Mouse (Mus musculus) C3H10T1/2 (cell line): ENCODE measurements around the gene Gm10944. TPM values are rescaled to one million over a fixed set of nuclear protein-coding genes. Genes with fewer than 3 reads are reported as not detected.

Experiments used
- polyA plus RNA-seq, 2 experiments: library from polyadenylated mRNA; unstranded; fragments of >200 nt; fragmentation: generic; extraction: Trizol; gene quantifications; one replicate each; pipeline ENCODE4 v1.2.1; 2012; ENCODE audit warnings: missing spikeins in 2 of 2

Gm10944 gene
- polyA plus RNA-seq, result not detected

GRCm38 (mm10) chr10:10681048-10681447 lies at the start of gene Gm10944:
Gene Gm10944, plus strand, starts transcription at chr10:10681348.

Other genes starting within 250 kb of the Gm10944 start
- gene Adgb, start 209.0 kb upstream of the Gm10944 start, polyA plus RNA-seq, result under 1 TPM; 0.01 to 0.02 TPM
- 10 to 100 TPM; 10.5 to 19.4 TPM for gene Rab32, start 123.1 kb upstream of the Gm10944 start, polyA plus RNA-seq